Mouse (Mus musculus) adrenal gland, postnatal 25 days (tissue): ENCODE measurements around the gene Klhl40. TPM values are rescaled to one million over a fixed set of nuclear protein-coding genes. Genes with fewer than 3 reads are reported as not detected.
A peak's percentile ranks its signal among the peaks of the same experiment; 100 is the strongest.

Experiments used
- DNase-seq: peaks from one replicate; pipeline ENCODE4 v3.0.0; 2021; ENCODE audit warnings: mixed read lengths
- long read RNA-seq: library from polyadenylated mRNA; stranded (forward); transcript quantifications from one replicate; pipeline ENCODE4 v2.0.0, GENCODE M21; 2021
- total RNA-seq: library from RNA; stranded (reverse); gene quantifications from 2 replicates; pipeline ENCODE4 v1.2.3, GENCODE M21; 2021

The Klhl40 gene
- 0.18 TPM in 1 of 2 replicates, not detected in the other for total RNA-seq
- long read RNA-seq = 0 reads

DNA sequence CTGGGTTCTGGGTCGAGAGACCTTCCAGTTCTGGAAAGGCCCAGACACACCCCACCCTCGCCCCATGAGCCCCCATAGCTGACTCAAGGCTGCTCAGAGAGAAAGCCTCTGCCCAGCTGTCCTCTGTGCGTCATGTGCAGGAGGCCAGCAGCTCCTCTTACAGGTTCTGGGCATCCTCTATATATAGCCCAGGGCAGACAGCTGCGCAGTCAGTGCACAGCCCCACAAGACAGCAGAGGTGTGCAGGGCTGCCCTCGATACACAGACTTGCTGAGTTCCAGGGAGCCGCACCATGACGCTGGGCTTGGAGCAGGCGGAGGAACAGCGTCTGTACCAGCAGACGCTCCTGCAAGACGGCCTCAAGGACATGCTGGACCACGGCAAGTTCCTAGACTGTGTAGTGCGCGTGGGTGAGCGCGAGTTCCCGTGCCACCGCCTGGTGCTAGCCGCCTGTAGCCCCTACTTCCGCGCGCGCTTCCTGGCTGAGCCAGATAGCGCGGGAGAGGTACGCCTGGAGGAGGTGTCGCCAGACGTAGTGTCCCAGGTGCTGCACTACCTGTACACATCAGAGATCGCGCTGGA, at the start of gene Klhl40:
Gene Klhl40 (plus strand): TSS at position 124 of the 582 bp plus-strand sequence.
- no peak for DNase-seq

DNA sequence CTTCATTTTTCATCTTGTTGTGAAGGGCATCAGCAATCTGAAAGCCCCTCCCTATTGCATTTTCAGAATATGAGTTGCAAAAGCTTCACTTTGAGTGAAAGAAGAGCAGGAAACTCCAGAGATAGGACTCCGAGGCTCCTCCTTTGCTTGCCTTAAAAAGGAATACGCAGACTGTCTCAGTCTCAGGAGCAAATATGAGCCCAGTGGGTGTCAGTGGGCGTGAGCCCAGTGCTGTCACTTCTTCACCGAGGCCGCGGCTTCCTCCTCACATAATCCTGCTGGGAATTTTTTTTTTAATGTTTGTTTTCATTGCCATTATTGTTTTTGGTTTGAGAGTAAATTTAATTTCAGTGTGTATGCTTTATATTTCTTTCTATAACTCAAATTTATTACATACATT, 36.9 kb upstream of the Klhl40 start:
- DNase-seq = no peak

DNA sequence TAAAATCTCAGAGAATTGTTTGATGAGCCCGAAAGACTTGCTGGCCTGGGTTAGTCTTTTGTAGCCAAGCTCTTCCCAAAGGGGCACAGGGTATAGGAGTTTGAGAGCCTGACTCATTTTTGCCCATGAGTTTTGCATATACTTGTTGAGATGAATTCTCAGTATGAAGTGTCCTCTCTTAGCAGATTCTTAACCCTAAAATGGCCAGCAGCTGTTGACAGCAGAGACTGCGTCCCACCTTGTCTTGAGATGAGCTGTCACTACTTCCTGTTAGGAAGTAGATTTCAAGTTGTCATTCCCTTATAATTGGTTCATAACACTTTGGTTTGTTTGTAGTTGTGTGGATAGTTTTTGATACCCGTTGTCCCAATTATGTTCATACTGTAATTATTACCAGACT, 36.2 kb upstream of the Klhl40 start:
- no peak for DNase-seq

DNA sequence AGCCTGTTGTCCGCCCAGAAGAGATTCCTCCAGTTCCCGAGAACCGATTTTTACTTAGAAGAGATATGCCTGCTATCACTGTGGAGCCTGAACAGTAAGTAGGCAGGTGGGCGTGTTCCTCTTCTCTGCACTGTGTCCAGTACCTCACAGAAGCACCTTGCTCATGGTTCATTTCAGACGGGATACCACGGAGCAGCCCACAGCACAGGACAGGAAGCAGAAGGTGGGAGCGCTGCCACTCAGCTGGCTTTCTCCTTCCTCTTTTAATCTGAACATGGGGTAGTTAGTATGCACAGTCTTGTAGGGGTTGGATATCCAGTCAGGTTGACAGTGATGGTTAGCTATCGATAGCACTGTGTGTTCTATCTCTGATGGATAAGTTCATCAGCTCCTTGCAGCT, 33.4 kb upstream of the Klhl40 start:
- no peak for DNase-seq

DNA sequence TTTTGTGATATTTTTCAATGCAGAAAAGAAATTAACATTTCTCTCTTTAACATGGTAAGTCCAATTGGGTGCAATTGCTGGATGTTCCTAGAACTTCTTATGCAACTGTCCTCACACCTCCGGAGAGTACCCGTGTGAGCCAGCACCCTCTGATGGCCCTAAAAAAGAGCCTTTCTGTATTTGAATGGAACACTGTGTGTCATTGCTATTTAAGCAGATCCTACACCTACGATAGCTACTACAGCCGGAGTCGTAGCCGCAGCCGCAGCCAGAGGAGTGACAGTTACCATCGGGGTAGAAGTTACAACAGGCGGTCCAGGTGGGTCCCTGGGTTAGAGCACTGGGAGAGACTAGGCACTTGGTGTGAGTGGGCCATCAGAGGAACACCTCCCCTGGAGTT, 24.6 kb upstream of the Klhl40 start:
- DNase-seq = no peak

DNA sequence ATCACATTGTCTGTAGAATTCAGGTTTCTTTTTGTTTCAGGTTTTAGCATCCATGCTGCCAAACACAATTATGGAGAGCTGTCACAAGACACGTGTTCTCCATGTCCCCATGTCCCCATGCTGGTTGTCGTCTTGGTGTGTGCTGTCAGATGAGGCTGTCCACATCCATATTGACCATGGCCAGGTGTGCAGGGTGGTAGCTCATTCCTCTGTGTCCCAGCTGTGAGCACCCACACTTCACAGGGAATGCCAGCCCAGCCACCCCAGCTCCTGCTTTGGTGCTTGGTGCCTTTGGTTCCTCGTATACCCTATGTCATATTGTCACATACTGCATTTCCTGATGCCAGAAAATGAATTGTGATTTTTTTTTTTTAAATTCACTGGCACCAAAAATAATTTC, 22.8 kb upstream of the Klhl40 start:
- DNase-seq = no peak

DNA sequence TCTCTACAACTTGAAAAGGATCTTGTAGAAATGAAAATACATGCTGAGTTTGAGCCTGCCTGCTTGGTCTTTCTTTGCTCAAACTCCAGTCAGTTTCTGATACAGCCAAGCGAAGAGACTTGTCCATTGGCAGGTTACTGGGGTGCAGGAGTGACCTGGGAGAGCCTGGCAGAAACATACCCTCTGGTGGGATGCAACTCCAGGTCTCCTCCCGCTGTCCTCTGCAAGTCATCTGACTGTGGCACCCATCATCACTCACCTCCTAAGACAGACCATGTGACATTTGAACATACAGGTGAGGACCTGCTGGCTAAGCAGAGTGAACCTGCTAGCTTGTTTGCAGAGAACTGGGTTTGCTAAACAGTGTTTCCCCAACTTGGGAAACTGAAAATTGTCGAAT, 20.6 kb upstream of the Klhl40 start:
- DNase-seq = no peak

DNA sequence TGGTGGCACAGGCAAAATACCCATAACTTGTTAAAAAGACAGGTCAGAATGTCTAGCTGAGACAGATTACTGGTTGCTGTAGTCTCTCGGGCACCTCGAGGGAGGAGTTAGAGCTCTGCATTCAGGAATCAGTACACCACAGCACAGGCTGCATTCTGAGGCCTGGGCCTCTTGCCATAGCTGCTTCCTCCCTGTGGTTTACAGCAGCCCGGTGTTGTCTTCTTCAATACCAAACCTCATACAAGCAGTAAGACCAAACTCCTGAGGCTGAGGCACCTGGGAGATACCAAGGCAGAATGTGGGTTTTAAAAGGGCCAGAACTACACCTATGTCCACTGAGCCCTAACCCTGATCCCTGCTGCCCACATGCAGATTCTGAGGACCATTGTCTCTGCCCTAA, 20.0 kb upstream of the Klhl40 start:
- no peak for DNase-seq

DNA sequence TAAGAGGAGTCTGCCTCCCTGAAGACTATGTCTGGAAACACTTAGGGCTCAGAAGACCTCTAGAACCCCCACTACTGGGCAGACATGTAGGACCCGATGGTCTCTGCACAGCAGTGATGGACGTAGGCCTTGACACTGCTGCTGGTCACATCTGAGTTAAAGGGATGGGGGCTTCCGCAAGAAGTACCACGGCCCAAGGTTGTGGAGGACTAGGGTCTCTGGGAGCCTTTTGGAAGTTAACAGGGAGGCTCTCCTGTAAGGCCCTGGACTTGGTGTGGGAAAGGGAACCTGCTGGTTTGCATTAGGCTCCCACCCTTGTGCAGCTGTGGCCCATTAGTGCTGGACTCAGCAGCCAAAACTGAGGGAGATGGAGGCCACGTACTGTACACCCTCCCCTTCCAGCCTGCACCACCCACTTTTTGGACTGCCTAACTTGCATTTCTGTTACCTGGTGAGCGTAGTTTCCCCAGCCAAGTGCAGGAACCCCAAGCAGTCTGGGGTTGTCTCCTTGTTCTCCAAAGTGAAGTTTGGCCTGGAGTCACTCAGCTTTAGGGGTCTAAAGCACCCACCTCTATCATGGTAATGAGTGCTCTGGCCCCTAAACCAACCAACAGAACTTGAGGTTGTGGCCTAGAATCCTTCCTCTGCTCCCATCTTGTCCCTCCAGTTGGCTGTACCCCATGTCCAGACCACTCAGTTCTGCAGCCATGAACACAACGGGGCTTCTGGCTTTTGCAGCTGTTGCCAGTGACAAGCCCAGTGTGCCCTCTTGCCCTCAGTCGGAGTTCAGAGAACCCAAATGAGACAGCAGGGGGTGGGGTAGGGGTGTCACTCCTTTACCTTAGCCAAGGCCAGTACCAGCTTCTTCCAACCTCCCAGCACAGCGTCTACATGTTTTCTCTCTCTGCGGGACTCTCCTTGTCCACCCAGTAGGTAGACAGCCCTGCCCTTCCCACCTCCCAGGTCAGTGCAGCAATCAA, 19.3 kb upstream of the Klhl40 start:
- no peak for DNase-seq

DNA sequence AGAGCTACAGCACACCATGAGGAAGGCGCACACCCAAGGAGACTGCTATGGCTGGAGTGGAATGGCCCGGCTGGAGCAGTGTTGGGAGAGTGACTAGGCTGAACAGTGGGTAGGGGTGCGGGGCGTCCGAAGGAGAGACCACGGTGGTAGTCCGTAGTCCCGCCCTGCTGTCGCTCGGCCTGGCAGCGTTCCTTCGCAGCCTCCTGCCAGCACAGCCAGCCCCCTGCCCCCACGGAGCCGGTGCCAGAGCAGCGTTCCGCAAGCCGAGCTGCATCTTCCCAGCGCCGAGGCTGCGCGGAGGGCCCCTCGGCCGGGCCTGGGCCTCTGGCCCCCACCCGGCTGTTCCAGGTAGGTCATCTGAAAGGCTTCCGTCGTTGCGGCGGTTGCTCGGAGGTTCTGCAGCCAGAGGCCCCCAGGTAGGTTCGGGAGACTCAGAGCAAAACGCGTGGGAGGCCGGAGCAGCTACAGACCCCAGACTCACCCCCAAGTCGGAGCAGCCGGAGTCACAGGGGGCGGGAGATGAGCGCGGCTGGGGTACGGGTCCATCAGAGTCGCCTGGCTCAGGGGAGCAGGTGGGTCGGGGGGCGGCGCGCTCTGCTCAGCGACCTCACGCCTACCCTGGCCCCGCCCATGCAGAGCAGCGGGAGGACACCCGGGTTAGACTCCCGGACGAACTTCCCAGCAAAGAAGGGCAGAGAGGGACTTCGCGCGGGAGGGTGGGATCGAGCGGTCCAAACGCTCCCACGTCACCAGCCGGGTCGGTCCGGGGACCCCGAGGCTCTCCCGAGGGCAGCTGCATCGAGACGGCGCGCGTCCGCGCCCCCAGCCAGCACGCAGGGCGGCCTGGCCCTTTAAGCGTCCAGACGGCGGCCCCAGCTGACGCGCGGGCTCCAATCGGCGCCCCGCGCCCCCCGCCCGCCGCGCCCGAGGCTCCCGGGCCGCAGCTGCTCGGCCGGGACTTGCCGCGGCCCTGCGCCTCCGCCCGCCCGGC, 18.0 kb upstream of the Klhl40 start, which contains the start of gene Zfp651:
Gene Zfp651 (plus strand): TSS at position 240 of the 991 bp plus-strand sequence.
- peak; percentile 70 for DNase-seq

DNA sequence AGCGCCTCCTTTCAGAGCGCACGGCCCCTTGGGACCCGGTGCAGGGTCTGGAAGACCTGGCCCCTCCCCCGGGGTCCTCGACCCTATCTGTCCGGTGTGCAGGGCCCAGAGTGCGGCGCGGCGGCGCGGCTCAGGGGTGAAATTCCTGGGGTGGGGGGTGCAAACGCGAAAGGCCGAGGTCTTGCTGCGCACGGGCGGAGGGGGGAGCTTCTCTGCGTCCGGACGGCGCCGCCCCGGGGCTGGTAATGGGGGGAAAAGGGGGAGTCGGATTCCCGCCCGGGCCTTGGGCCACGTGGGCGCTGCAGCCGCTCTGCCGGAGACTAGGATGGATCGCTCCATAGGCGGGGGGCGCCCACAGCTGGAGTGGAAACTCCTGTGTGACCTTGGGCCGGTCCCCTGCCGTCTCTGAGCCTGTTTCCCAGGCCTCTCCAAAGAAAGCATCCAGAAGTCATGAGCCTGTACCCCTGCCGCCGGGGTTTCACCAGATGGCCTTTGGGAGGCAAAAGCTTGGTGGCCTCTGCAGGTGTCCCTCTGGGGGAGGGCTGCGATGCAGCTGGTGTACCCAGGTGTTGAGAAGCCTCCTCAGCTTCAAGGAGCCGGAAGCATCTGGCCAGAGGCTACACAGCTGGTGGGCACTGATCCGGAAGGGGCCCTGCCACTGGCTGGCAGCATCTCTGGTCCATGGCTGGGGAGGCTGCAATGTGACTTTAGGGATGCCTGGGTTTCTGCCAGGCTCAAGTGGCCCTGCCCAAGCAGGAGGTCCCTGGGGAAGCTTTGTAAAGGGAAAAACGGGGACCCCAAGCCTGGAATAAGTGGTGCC, 16.9 kb upstream of the Klhl40 start:
- DNase-seq = peak; percentile 74

DNA sequence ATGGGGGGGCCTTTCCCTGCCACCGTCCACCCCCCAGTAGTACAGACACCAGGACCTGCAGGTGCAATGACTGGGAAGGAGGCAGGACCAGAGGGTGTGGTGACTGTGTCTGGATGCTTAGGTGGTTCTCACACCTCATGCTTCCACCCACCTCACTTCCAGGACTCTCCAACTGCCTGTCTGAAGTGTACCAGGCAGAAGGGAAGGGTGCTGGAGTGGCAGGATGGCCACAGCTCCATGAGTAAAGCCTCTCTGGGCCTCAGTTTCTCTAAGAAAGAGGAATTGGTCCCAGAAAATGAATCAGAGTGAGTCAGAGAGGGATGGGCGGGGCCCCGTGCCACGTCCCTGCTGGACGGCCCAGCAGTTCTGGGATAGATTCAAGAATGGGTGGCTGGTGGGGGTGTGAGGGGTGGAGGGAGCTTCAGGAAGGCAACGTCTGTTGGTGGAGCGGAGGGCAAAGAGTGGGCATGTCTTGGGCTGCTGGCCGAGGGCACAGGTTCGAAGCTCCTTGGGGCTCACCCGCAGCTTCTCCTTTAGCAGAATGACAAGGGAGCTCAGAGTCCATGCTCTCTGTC, 16.2 kb upstream of the Klhl40 start:
- DNase-seq = peak; percentile 60

DNA sequence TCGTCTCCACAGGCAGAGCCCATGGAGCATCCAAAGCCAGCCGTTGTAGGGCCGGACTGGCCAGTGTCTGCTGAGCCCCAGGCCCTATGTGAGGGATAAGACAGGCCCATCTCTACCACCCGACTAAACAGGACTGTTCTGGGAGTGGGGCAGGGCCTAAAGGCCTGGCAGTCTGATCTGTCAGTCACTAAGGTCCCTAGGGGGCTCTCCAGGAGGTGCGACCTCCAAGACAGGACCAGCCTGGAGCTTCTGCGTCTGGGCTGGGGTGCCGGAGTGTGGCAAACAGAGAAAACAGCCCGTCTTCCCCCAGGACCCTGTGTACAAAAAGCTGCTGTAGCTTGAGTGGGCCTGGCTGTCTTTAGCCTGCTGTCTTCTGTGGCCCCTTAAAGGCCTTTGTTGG, 15.6 kb upstream of the Klhl40 start:
- DNase-seq = no peak

DNA sequence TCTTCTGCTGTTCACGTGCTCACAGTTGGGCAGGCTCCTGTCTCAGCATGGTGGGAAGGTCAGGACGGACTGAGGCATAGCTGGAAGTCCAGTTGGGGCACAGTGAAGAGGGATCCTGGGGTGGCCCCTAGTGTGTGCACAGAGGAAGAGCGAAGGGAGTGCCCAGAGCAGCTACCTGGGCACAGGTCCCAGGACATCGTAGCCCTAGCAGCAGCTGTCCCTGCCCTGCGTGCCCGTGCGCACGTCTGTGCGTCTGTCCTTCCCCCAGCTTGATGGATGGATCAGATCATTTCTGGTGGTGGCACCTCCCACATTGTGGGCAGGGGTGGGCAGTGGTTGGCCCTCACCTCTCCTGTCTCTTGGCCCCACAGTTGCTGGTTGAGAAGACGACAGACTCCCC, 15.2 kb upstream of the Klhl40 start:
- DNase-seq = no peak

DNA sequence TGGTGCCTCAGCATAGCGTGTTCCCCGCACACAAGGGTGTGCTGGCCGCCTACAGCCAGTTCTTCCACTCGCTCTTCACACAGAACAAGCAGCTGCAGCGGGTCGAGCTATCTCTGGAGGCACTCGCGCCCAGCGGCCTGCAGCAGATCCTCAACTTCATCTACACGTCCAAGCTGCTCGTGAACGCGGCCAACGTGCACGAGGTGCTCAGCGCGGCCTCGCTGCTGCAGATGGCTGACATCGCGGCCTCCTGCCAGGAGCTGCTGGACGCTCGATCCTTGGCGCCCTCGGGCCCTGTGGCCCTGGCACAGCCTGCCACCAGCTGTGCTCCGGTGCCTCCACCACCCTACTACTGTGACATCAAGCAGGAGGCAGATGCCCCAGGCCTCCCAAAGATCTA, 14.6 kb upstream of the Klhl40 start:
- DNase-seq = no peak

DNA sequence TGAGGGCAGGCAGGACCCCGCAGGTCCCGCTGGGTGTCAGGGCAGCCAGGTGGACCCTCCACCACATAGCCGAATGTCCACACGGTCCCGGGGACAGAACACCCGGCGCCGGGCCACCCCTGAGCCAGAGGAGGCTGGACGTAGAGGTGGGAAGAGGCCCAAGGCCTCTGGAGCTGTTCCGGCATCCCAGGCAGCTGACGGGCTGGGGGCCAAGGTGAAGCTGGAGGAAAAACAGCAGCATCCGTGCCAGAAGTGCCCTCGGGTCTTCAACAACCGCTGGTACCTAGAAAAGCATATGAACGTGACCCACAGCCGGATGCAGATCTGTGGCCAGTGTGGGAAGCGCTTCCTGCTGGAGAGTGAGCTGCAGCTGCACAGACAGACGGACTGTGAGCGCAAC, 13.7 kb upstream of the Klhl40 start:
- DNase-seq = peak; percentile 59

DNA sequence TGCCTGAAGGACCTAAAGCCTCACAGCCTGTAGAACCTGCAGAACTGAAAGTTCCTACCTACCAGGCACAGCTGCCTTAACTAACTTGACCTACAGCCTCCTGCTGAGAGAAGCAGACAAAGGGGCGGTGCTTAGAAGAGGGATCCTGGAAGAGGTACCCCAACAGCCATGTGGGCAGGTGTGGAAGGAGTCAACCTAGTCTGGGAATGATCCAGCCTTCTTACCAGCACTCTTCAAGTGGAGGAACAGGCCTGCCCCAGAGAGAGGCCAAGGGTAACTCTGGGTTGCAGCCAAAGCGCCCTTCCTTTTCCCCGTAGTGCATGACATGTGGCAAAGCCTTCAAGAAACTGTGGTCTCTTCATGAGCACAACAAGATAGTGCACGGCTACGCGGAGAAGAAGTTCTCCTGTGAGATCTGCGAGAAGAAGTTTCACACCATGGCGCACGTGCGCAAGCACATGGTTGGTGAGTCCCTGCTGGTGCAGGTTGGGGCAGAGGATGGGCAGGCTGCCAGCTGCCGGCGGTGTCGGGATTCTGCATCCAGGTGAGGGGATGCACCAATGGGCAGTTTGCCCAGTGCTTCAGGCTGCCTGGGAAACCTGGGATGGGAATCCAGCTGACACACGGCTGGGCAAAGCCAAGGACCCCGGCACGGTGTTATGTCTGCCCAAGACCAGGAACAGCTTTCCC, 12.1 kb upstream of the Klhl40 start:
- DNase-seq = no peak

DNA sequence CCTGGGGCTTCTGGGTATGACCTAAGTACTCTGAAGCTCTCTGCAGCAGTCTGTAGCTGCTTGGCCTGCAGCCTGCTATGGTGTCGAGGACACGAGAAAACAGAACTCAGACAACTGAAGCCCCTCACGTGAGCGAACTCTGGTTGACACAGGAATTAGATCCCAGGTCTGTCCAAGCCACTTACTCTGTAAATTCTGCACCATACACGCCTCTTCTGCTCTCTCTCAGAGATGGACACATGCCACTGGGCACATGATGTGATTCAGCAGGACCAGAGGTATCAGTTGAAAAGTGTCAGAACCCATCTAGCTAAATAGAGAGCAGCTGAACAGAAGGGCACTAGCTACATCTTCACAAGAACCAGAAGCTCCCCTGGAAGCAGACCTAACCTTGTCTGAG, 5.0 kb upstream of the Klhl40 start:
- no peak for DNase-seq

DNA sequence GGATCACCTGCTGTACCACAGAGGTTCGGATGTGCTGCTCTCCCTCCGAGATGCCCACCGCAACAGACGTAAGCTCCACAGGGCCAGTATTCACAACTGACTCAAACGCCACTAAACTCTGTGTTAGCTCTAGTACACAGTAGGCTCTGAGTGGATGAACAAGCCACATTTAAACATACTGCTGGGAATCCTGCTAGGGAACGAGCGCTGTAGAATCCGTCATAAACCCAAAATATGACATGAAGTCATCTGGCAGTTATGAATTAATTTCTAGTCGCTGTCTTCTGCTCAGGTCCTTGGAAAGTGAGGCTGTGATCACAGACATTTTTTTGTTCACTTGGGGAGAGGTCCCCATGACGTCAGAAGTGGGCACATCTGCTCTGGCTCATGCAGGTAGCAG, 1.5 kb upstream of the Klhl40 start:
- no peak for DNase-seq

DNA sequence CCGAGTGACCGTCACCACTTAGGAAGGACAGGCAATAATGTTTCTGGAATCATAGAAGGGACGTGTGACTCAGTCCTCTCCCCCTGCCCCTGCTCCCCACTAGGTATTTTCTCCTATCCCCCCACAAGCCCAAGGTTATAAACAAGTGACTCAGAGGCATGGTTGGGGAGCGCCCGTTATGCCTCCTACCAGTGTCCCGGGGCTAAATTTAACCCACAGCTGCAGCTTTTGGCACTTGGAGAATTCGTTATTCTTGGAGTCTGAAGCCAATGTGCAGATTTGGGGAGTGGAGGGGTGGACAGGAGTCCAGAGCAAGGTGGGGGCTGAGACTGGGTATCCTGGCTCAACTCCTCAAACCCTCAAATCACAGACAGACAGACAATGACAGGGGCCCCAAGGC, 896 bp upstream of the Klhl40 start:
- DNase-seq = no peak
